ENCODE assay signal across 8 mouse cellular contexts in the genomic region with DNA sequence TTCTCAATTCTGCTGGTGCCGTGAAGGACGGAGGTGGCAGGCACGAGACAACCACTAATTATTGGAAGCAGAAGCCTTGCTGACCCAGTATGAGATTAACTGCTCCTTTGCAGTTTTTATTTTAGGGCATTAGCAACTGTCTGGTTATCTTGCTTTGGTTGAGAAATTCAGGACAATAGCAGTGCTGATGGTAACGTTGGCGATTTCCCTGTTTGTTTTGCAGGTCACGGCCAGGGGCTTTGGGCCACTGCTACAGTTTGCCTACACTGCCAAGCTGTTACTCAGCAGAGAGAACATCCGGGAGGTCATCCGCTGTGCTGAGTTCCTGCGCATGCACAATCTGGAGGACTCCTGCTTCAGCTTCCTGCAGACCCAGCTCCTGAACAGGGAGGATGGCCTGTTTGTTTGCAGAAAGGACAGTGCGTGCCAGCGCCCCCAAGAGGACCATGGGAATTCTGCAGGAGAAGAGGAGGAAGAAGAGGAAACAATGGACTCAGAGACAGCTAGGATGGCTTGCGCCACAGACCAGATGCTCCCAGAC. TPM values are rescaled to one million over a fixed set of nuclear protein-coding genes. Genes with fewer than 3 reads are reported as not detected.
A peak's percentile ranks its signal among the peaks of the same experiment; 100 is the strongest.
DNase-seq lines count a peak whose midpoint lies in the region; ATAC-seq lines count a peak whose summit lies in the region.

No protein-coding gene starts in this region.

- WGBS in heart, embryonic 11.5 days (ENCODE audit: insufficient replicate concordance), result 49% methylated on average over 12 of the region's 12 CpGs
- 45% methylated on average over 12 of the region's 12 CpGs for WGBS in liver, embryonic 15.5 days (ENCODE audit: insufficient replicate concordance)
- 41% methylated on average over 12 of the region's 12 CpGs for WGBS in neural tube, embryonic 13.5 days

- no peak for ATAC-seq in heart, embryonic 11.5 days (replicated peaks; ENCODE audit: insufficient number of reproducible peaks, low FRiP score, low TSS enrichment)
- ATAC-seq in liver, embryonic 15.5 days (ENCODE audit: insufficient read depth), result peak; percentile 67
- peak; percentile 79 for ATAC-seq in neural tube, embryonic 13.5 days (ENCODE audit: low read depth)
- no peak for ATAC-seq in monocyte, adult 5-6 weeks (replicated peaks; ENCODE audit: insufficient number of reproducible peaks, low FRiP score, low TSS enrichment, poor library complexity, severe bottlenecking)

- no peak overlapping the region for H3K4me3 ChIP-seq in heart, embryonic 11.5 days (ENCODE audit: low read depth, low read length)
- H3K4me3 ChIP-seq in liver, embryonic 15.5 days (replicated peaks), result no peak overlapping the region
- H3K4me3 ChIP-seq in neural tube, embryonic 13.5 days, result no peak overlapping the region

- H3K4me2 ChIP-seq in heart, embryonic 11.5 days, result no peak overlapping the region
- H3K4me2 ChIP-seq in liver, embryonic 15.5 days, result no peak overlapping the region
- 0 out of 2 replicates have a peak overlapping the region, but pooled peaks have one; percentile 1 for H3K4me2 ChIP-seq in neural tube, embryonic 13.5 days

- H3K27me3 ChIP-seq in heart, embryonic 11.5 days (ENCODE audit: control insufficient read depth, insufficient read depth, low read length), result no peaks in the 10 kb centered on the region
- H3K27me3 ChIP-seq in liver, embryonic 15.5 days, result no peaks in the 10 kb centered on the region
- H3K27me3 ChIP-seq in neural tube, embryonic 13.5 days, result no peaks in the 10 kb centered on the region

- H3K27ac ChIP-seq in heart, embryonic 11.5 days (ENCODE audit: low read depth, low read length), result peak overlapping the region; percentile 0; the same call in 1 of the 2 replicates
- H3K27ac ChIP-seq in liver, embryonic 15.5 days (replicated peaks), result peak overlapping the region; percentile 42; the same call in 1 of the 2 replicates
- H3K27ac ChIP-seq in neural tube, embryonic 13.5 days (replicated peaks), result peak overlapping the region; percentile 76

- 0 out of 2 replicates have a peak, but pooled peaks cover 7% of the 10 kb centered on the region for H3K36me3 ChIP-seq in heart, embryonic 11.5 days (ENCODE audit: control insufficient read depth, insufficient read depth, low read length)
- H3K36me3 ChIP-seq in liver, embryonic 15.5 days (replicated peaks), result no peaks in the 10 kb centered on the region
- H3K36me3 ChIP-seq in neural tube, embryonic 13.5 days, result peaks cover 52% of the 10 kb centered on the region

- no peaks in the 10 kb centered on the region for H3K9me3 ChIP-seq in heart, embryonic 11.5 days (replicated peaks; ENCODE audit: control insufficient read depth, low read length)
- H3K9me3 ChIP-seq in liver, embryonic 15.5 days (replicated peaks), result no peaks in the 10 kb centered on the region
- H3K9me3 ChIP-seq in neural tube, embryonic 13.5 days, result no peaks in the 10 kb centered on the region

- peaks cover 12% of the 10 kb centered on the region for H3K4me1 ChIP-seq in heart, embryonic 11.5 days (ENCODE audit: control insufficient read depth, insufficient read depth, low read length)
- peaks cover 26% of the 10 kb centered on the region for H3K4me1 ChIP-seq in liver, embryonic 15.5 days (replicated peaks)
- H3K4me1 ChIP-seq in neural tube, embryonic 13.5 days (replicated peaks), result peaks cover 33% of the 10 kb centered on the region

- DNase-seq in ovary, postnatal 36 days (ENCODE audit: low spot score), result peak; percentile 41
- DNase-seq in ovary, postnatal 10 days (ENCODE audit: low spot score), result no peak
- peak; percentile 60 for DNase-seq in embryo, embryonic 11 days
- DNase-seq in kidney, adult 9 months, result peak; percentile 57

- H3K9ac ChIP-seq in heart, embryonic 11.5 days (ENCODE audit: low read depth, low read length), result no peak overlapping the region
- H3K9ac ChIP-seq in liver, embryonic 15.5 days, result no peak overlapping the region
- H3K9ac ChIP-seq in neural tube, embryonic 13.5 days, result peak overlapping the region; percentile 18

RNA-seq across cellular contexts. Expression of gene Gja10, which starts 40.9 kb away (rescaled TPM):
- not detected in 2 replicates for polyA plus RNA-seq in heart, embryonic 11.5 days (2014; fragmentation: Nextera tagmentation; extraction: Ambion mirVana)
- polyA plus RNA-seq in liver, embryonic 15.5 days (2015; fragmentation: Nextera tagmentation; extraction: Ambion mirVana), result 0.05 and 0.06 TPM in 2 replicates
- not detected in 2 replicates for polyA plus RNA-seq in neural tube, embryonic 13.5 days (2015; fragmentation: Nextera tagmentation; extraction: Ambion mirVana)
- total RNA-seq in monocyte, adult 5-6 weeks (2017), result 0.29 TPM in 1 of 3 replicates, not detected in the others

RNA-seq across cellular contexts. Expression of gene Casp8ap2, which starts 53.6 kb away (rescaled TPM):
- polyA plus RNA-seq in heart, embryonic 11.5 days (2014; fragmentation: Nextera tagmentation; extraction: Ambion mirVana), result 30.0 and 42.0 TPM in 2 replicates
- 26.1 and 26.6 TPM in 2 replicates for polyA plus RNA-seq in liver, embryonic 15.5 days (2015; fragmentation: Nextera tagmentation; extraction: Ambion mirVana)
- polyA plus RNA-seq in neural tube, embryonic 13.5 days (2015; fragmentation: Nextera tagmentation; extraction: Ambion mirVana), result 39.7 and 58.5 TPM in 2 replicates
- 39.7 to 46.2 TPM (median 40.0 TPM) in 3 replicates for total RNA-seq in monocyte, adult 5-6 weeks (2017)

Comparison
In these comparisons a context has a peak if more than half of its experiments do, and no peak if none do; other contexts are left out.
1. ATAC-seq: peak in liver, embryonic 15.5 days (single experiment) and neural tube, embryonic 13.5 days (single experiment); none in heart, embryonic 11.5 days (single experiment) and monocyte, adult 5-6 weeks (single experiment).
2. H3K27ac ChIP-seq: peak in every context shown above with its lines; median percentile 76 in neural tube, embryonic 13.5 days; 42 in liver, embryonic 15.5 days; 0 in heart, embryonic 11.5 days.